Mouse (Mus musculus): ENCODE measurements around the gene Pmis2.

The Pmis2 gene

GRCm38 (mm10) chr7:30634621-30635020 is 36.8 kb downstream of the Pmis2 start:
- in situ Hi-C loops (cut with MboI, MseI) = no loop called here

GRCm38 (mm10) chr7:30633762-30634412 is 37.5 kb downstream of the Pmis2 start:
- in situ Hi-C loops (cut with MboI, MseI) = no loop called here

GRCm38 (mm10) chr7:30629013-30629412 is 42.4 kb downstream of the Pmis2 start:
- in situ Hi-C loops (cut with MboI, MseI) = no loop called here

- in situ Hi-C loops (cut with MboI, MseI) = no loop called here
Measured at GRCm38 (mm10) chr7:30626647-30627046, 44.8 kb downstream of the Pmis2 start.

- in situ Hi-C loops (cut with MboI, MseI) = no loop called here
Measured at GRCm38 (mm10) chr7:30625530-30626384, 45.6 kb downstream of the Pmis2 start, which contains the start of gene Cox6b1. Gene Cox6b1, minus strand, starts transcription at chr7:30626151.
